Mouse (Mus musculus) heart, embryonic 14.5 days (tissue): Measurements from ENCODE around the gene Fcer1g. TPM values are rescaled to one million over a fixed set of nuclear protein-coding genes. Genes with fewer than 3 reads are reported as not detected.

Experiments used
- ATAC-seq: fragments of 200-750 bp; cut with Nextera tagmentation; 2 replicates; pipeline ENCODE4 v1.8.0; 2017; ENCODE audit warnings: low read depth, moderate TSS enrichment; ENCODE audit not compliant: insufficient number of reproducible peaks, insufficient read depth, low FRiP score
- H3K27ac ChIP-seq, 2 experiments: fragments of 200-500 bp in 1 of 2; fragments of 300-500 bp in 1 of 2; sonication (generic) in 1 of 2; replicated peaks in 1 of 2; 2 replicates each; pipeline ENCODE4 v1.5.1; 2012 to 2014; ENCODE audit warnings: low read depth in 2 of 2, low read length in 2 of 2, control low read depth in 1 of 2, mild to moderate bottlenecking in 1 of 2, mixed read lengths in 1 of 2; ENCODE audit not compliant: control insufficient read depth in 1 of 2, insufficient read depth in 1 of 2
- H3K27me3 ChIP-seq: fragments of 300-500 bp; sonication (generic); 2 replicates; pipeline ENCODE4 v1.6.1; 2014; ENCODE audit warnings: mild to moderate bottlenecking, low read length, control low read depth; ENCODE audit not compliant: control insufficient read depth, insufficient read depth
- H3K36me3 ChIP-seq: fragments of 300-500 bp; sonication (generic); 2 replicates; pipeline ENCODE4 v1.6.1; 2014; ENCODE audit warnings: mild to moderate bottlenecking, control low read depth, low read length, mixed read lengths; ENCODE audit not compliant: control insufficient read depth, insufficient read depth
- H3K4me1 ChIP-seq, 2 experiments: fragments of 200-500 bp in 1 of 2; fragments of 300-500 bp in 1 of 2; sonication (generic) in 1 of 2; 2 replicates each; pipeline ENCODE4 v1.6.1; 2012 to 2014; ENCODE audit warnings: low read length in 2 of 2, control low read depth in 1 of 2, mixed read lengths in 1 of 2; ENCODE audit not compliant: control insufficient read depth in 2 of 2, insufficient read depth in 2 of 2
- H3K4me2 ChIP-seq: fragments of 300-500 bp; sonication (generic); 2 replicates; pipeline ENCODE4 v1.6.1; 2014; ENCODE audit warnings: mild to moderate bottlenecking, low read length
- H3K4me3 ChIP-seq, 2 experiments: fragments of 200-500 bp in 1 of 2; fragments of 300-500 bp in 1 of 2; sonication (generic) in 1 of 2; 2 replicates each; pipeline ENCODE4 v1.5.1; 2012 to 2014; ENCODE audit warnings: low read length in 2 of 2, mild to moderate bottlenecking in 2 of 2, control low read depth in 1 of 2, low read depth in 1 of 2, moderate library complexity in 1 of 2; ENCODE audit not compliant: control insufficient read depth in 1 of 2, insufficient read depth in 1 of 2
- H3K9ac ChIP-seq: fragments of 300-500 bp; sonication (generic); 2 replicates; pipeline ENCODE4 v1.6.1; 2014; ENCODE audit warnings: mild to moderate bottlenecking, low read length
- H3K9me3 ChIP-seq: fragments of 300-500 bp; sonication (generic); 2 replicates; pipeline ENCODE4 v1.6.1; 2016; ENCODE audit warnings: low read length, control low read depth; ENCODE audit not compliant: control insufficient read depth
- WGBS: fragments of 180-500 bp; shearing (Covaris S2); extraction: QIAGEN DNeasy Blood & Tissue Kit; methylation state at CpG from one replicate; pipeline ENCODE4 v1.1.7; 2014; 5-methylcytosine and 5-hydroxymethylcytosine counted together
- polyA plus RNA-seq: library from polyadenylated mRNA; unstranded; fragments of >200 nt; fragmentation: Nextera tagmentation; extraction: Ambion mirVana; gene quantifications from 2 replicates; pipeline ENCODE4 v1.2.1, GENCODE M21; 2014

The Fcer1g gene
- polyA plus RNA-seq, 1 experiment from 2014 or later = 30.1 TPM

GRCm38 (mm10) chr1:171195046-171195822, 38.9 kb downstream of the Fcer1g start:
- Histone ChIP-seq H3K27ac (0 out of 4 replicates have a peak overlapping the region, but pooled peaks of 1 of the 2 experiments have one; percentile 33), H3K9ac (peak overlapping the region; percentile 81), H3K9me3 (no peaks in the 10 kb centered on the region), H3K4me3 (peak overlapping the region; percentile 75 to 83), H3K4me1 (peaks cover 23 to 24% of the 10 kb centered on the region in 2 experiments), H3K36me3 (no peaks in the 10 kb centered on the region), H3K27me3 (peaks cover 10% of the 10 kb centered on the region; the same call in 1 of the 2 replicates), H3K4me2 (peak overlapping the region; percentile 97)
- ATAC-seq = no peak
- WGBS = 8% methylated on average over 20 of the region's 20 CpGs

GRCm38 (mm10) chr1:171193911-171194830, 40.0 kb downstream of the Fcer1g start:
- WGBS = 47% methylated on average over 11 of the region's 11 CpGs
- Histone ChIP-seq H3K9me3 (no peaks in the 10 kb centered on the region), H3K4me1 (peaks cover 31 to 33% of the 10 kb centered on the region in 2 experiments), H3K36me3 (no peaks in the 10 kb centered on the region), H3K4me2 (peak overlapping the region; percentile 97), H3K9ac (peak overlapping the region; percentile 1), H3K27me3 (peaks cover 10% of the 10 kb centered on the region; the same call in 1 of the 2 replicates), H3K4me3 (peak overlapping the region in 1 of 2 experiments; percentile 15; a peak in 1 of 4 replicates), H3K27ac (no peak overlapping the region)
- ATAC-seq = no peak

GRCm38 (mm10) chr1:171193093-171193840, 40.9 kb downstream of the Fcer1g start:
- Histone ChIP-seq H3K4me2 (peak overlapping the region; percentile 97), H3K36me3 (no peaks in the 10 kb centered on the region), H3K4me3 (peak overlapping the region; percentile 14 to 15; a peak in 2 of 4 replicates), H3K9me3 (no peaks in the 10 kb centered on the region), H3K27me3 (peaks cover 10% of the 10 kb centered on the region; the same call in 1 of the 2 replicates), H3K27ac (no peak overlapping the region), H3K4me1 (peaks cover 37 to 41% of the 10 kb centered on the region in 2 experiments), H3K9ac (peak overlapping the region; percentile 51; the same call in 1 of the 2 replicates)
- 9% methylated on average over 18 of the region's 18 CpGs for WGBS
- no peak for ATAC-seq

GRCm38 (mm10) chr1:171192283-171192682, 41.9 kb downstream of the Fcer1g start:
- peaks cover 40 to 41% of the 10 kb centered on the region in 2 experiments for H3K4me1 ChIP-seq
- no peak overlapping the region for H3K9ac ChIP-seq
- no peak overlapping the region for H3K27ac ChIP-seq
- no peaks in the 10 kb centered on the region for H3K36me3 ChIP-seq
- no peak overlapping the region for H3K4me2 ChIP-seq
- peaks cover 10% of the 10 kb centered on the region; the same call in 1 of the 2 replicates for H3K27me3 ChIP-seq
- ATAC-seq = no peak
- WGBS = 48% methylated on average over 10 of the region's 10 CpGs
- no peak overlapping the region for H3K4me3 ChIP-seq
- no peaks in the 10 kb centered on the region for H3K9me3 ChIP-seq

- Histone ChIP-seq H3K27me3 (peaks cover 7% of the 10 kb centered on the region; the same call in 1 of the 2 replicates), H3K36me3 (no peaks in the 10 kb centered on the region), H3K9me3 (no peaks in the 10 kb centered on the region), H3K4me3 (no peak overlapping the region), H3K9ac (no peak overlapping the region), H3K4me2 (no peak overlapping the region), H3K27ac (0 out of 4 replicates have a peak overlapping the region, but pooled peaks of 1 of the 2 experiments have one; percentile 90), H3K4me1 (peaks cover 45 to 50% of the 10 kb centered on the region in 2 experiments)
- WGBS = 93% methylated on average over 9 of the region's 9 CpGs
- ATAC-seq = no peak
These were observed 43.3 kb downstream of the Fcer1g start for GRCm38 (mm10) chr1:171190832-171191231.

- no peaks in the 10 kb centered on the region for H3K9me3 ChIP-seq
- H3K9ac ChIP-seq = peak overlapping the region; percentile 60
- H3K4me1 ChIP-seq = peaks cover 47 to 56% of the 10 kb centered on the region in 2 experiments
- H3K27me3 ChIP-seq = peaks cover 7% of the 10 kb centered on the region; the same call in 1 of the 2 replicates
- H3K4me3 ChIP-seq = no peak overlapping the region
- H3K4me2 ChIP-seq = peak overlapping the region; percentile 37
- H3K36me3 ChIP-seq = no peaks in the 10 kb centered on the region
- ATAC-seq = peak; percentile 80
- 42% methylated on average over 14 of the region's 14 CpGs for WGBS
- H3K27ac ChIP-seq = peak overlapping the region; percentile 90 to 92
These were observed 44.6 kb downstream of the Fcer1g start for GRCm38 (mm10) chr1:171189476-171190114.
